Mouse (Mus musculus) heart, embryonic 15.5 days (tissue): ENCODE measurements around the gene Sall4. TPM values are rescaled to one million over a fixed set of nuclear protein-coding genes. Genes with fewer than 3 reads are reported as not detected.
A peak's percentile ranks its signal among the peaks of the same experiment; 100 is the strongest.

Experiments
- ATAC-seq: fragments of 200-750 bp; cut with Nextera tagmentation; replicated peaks from 2 replicates; pipeline ENCODE4 v1.8.0; 2017; ENCODE audit warnings: low read depth, moderate TSS enrichment; ENCODE audit not compliant: insufficient number of reproducible peaks, insufficient read depth, low FRiP score
- H3K27ac ChIP-seq: fragments of 300-500 bp; sonication (generic); 2 replicates; pipeline ENCODE4 v1.5.1; 2015; ENCODE audit warnings: mild to moderate bottlenecking, inconsistent platforms
- H3K27me3 ChIP-seq: fragments of 300-500 bp; sonication (generic); 2 replicates; pipeline ENCODE4 v1.6.1; 2015; ENCODE audit warnings: inconsistent platforms
- H3K36me3 ChIP-seq: fragments of 300-500 bp; sonication (generic); 2 replicates; pipeline ENCODE4 v1.6.1; 2015; ENCODE audit warnings: mild to moderate bottlenecking, inconsistent platforms
- H3K4me1 ChIP-seq: fragments of 300-500 bp; sonication (generic); replicated peaks from 2 replicates; pipeline ENCODE4 v1.6.1; 2015; ENCODE audit warnings: inconsistent platforms
- H3K4me2 ChIP-seq: fragments of 300-500 bp; sonication (generic); 2 replicates; pipeline ENCODE4 v1.6.1; 2015; ENCODE audit warnings: inconsistent platforms, mild to moderate bottlenecking, moderate library complexity
- H3K4me3 ChIP-seq: fragments of 300-500 bp; sonication (generic); 2 replicates; pipeline ENCODE4 v1.5.1; 2015; ENCODE audit warnings: mild to moderate bottlenecking, inconsistent platforms
- H3K9ac ChIP-seq: fragments of 300-500 bp; sonication (generic); 2 replicates; pipeline ENCODE4 v1.6.1; 2015; ENCODE audit warnings: mild to moderate bottlenecking, inconsistent platforms
- H3K9me3 ChIP-seq: fragments of 300-500 bp; sonication (generic); replicated peaks from 2 replicates; pipeline ENCODE4 v1.6.1; 2016; ENCODE audit warnings: inconsistent platforms
- WGBS: fragments of 180-500 bp; shearing (Covaris S2); methylation state at CpG from one replicate; pipeline ENCODE4 v1.1.7; 2015; ENCODE audit warnings: mixed read lengths; 5-methylcytosine and 5-hydroxymethylcytosine counted together
- polyA plus RNA-seq: library from polyadenylated mRNA; unstranded; fragments of >200 nt; fragmentation: Nextera tagmentation; extraction: Ambion mirVana; gene quantifications from 2 replicates; pipeline ENCODE4 v1.2.1, GENCODE M21; 2015

Sall4 gene
- polyA plus RNA-seq, 1 experiment from 2014 or later, result 0.87 TPM

GRCm38 (mm10) chr2:168721313-168721712 lies 46.4 kb downstream of the Sall4 start:
- H3K27ac ChIP-seq, result no peak overlapping the region
- H3K9me3 ChIP-seq, result no peaks in the 10 kb centered on the region
- no peak overlapping the region for H3K4me3 ChIP-seq
- no peak overlapping the region for H3K9ac ChIP-seq
- H3K4me1 ChIP-seq, result peaks cover 4% of the 10 kb centered on the region; the same call in 1 of the 2 replicates
- H3K4me2 ChIP-seq, result no peak overlapping the region
- WGBS, result 81% methylated on average over 14 of the region's 14 CpGs
- H3K27me3 ChIP-seq, result no peaks in the 10 kb centered on the region
- no peaks in the 10 kb centered on the region for H3K36me3 ChIP-seq
- ATAC-seq, result no peak

GRCm38 (mm10) chr2:168719742-168720141 lies 48.0 kb downstream of the Sall4 start:
- WGBS, result 65% methylated on average over 4 of the region's 4 CpGs
- no peak overlapping the region for H3K4me2 ChIP-seq
- no peaks in the 10 kb centered on the region for H3K4me1 ChIP-seq
- no peak for ATAC-seq
- no peaks in the 10 kb centered on the region for H3K9me3 ChIP-seq
- H3K27ac ChIP-seq, result no peak overlapping the region
- H3K4me3 ChIP-seq, result no peak overlapping the region
- no peak overlapping the region for H3K9ac ChIP-seq
- H3K36me3 ChIP-seq, result no peaks in the 10 kb centered on the region
- no peaks in the 10 kb centered on the region for H3K27me3 ChIP-seq

GRCm38 (mm10) chr2:168718735-168719134 lies 49.0 kb downstream of the Sall4 start:
- Histone ChIP-seq H3K9me3 (no peaks in the 10 kb centered on the region), H3K4me1 (no peaks in the 10 kb centered on the region), H3K27me3 (no peaks in the 10 kb centered on the region), H3K27ac (no peak overlapping the region), H3K4me3 (no peak overlapping the region), H3K9ac (no peak overlapping the region), H3K36me3 (no peaks in the 10 kb centered on the region), H3K4me2 (no peak overlapping the region)
- 70% methylated on average over 10 of the region's 10 CpGs for WGBS
- ATAC-seq, result no peak

DNA sequence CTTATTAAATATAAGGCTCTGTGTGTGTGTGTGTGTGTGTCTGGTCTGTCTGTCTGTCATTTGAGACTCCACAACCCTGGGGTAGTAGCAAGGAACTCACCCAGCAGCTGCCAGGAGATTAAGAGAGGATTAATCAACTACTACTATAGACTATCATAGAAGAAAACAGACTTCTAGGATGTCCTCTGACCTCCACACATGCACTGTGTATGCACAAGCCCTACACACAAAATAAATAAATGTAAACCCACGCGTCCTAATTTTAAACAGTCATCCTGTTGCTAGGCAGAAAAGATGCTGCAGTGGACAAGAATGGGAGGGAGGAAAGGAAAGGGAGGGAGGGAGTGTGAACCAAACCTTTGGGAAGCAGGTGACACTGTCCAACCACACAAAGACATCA lies 49.5 kb downstream of the Sall4 start:
- Histone ChIP-seq H3K27me3 (no peaks in the 10 kb centered on the region), H3K4me3 (no peak overlapping the region), H3K9me3 (no peaks in the 10 kb centered on the region), H3K27ac (no peak overlapping the region), H3K36me3 (no peaks in the 10 kb centered on the region), H3K4me1 (no peaks in the 10 kb centered on the region), H3K9ac (no peak overlapping the region), H3K4me2 (no peak overlapping the region)
- ATAC-seq, result no peak
- WGBS, result 81% methylated on average over 2 of the region's 2 CpGs

GRCm38 (mm10) chr2:168712199-168713176 lies 55.3 kb downstream of the Sall4 start:
- H3K27me3 ChIP-seq, result no peaks in the 10 kb centered on the region
- no peaks in the 10 kb centered on the region for H3K9me3 ChIP-seq
- no peaks in the 10 kb centered on the region for H3K36me3 ChIP-seq
- WGBS, result 50% methylated on average over 20 of the region's 20 CpGs
- no peak for ATAC-seq
- H3K4me2 ChIP-seq, result peak overlapping the region; percentile 51
- 0 out of 2 replicates have a peak overlapping the region, but pooled peaks have one; percentile 26 for H3K9ac ChIP-seq
- H3K27ac ChIP-seq, result peak overlapping the region; percentile 40; the same call in 1 of the 2 replicates
- peak overlapping the region; percentile 23; the same call in 1 of the 2 replicates for H3K4me3 ChIP-seq
- H3K4me1 ChIP-seq, result peaks cover 12% of the 10 kb centered on the region

- H3K9me3 ChIP-seq, result no peaks in the 10 kb centered on the region
- no peak overlapping the region for H3K4me2 ChIP-seq
- no peak for ATAC-seq
- no peaks in the 10 kb centered on the region for H3K27me3 ChIP-seq
- H3K4me1 ChIP-seq, result peaks cover 12% of the 10 kb centered on the region
- WGBS, result 72% methylated on average over 3 of the region's 3 CpGs
- no peak overlapping the region for H3K27ac ChIP-seq
- no peak overlapping the region for H3K4me3 ChIP-seq
- peaks cover 2% of the 10 kb centered on the region; the same call in 1 of the 2 replicates for H3K36me3 ChIP-seq
- H3K9ac ChIP-seq, result no peak overlapping the region
Observed at GRCm38 (mm10) chr2:168710979-168711378, 56.8 kb downstream of the Sall4 start.

GRCm38 (mm10) chr2:168707766-168708165 lies 60.0 kb downstream of the Sall4 start:
- Histone ChIP-seq H3K9ac (no peak overlapping the region), H3K4me3 (no peak overlapping the region), H3K9me3 (no peaks in the 10 kb centered on the region), H3K27me3 (no peaks in the 10 kb centered on the region), H3K36me3 (peaks cover 5% of the 10 kb centered on the region; the same call in 1 of the 2 replicates), H3K27ac (no peak overlapping the region), H3K4me2 (no peak overlapping the region), H3K4me1 (peaks cover 8% of the 10 kb centered on the region)
- no peak for ATAC-seq
- WGBS, result 34% methylated on average over 9 of the region's 9 CpGs

GRCm38 (mm10) chr2:168702266-168702665 lies 65.5 kb downstream of the Sall4 start:
- Histone ChIP-seq H3K4me2 (no peak overlapping the region), H3K9ac (no peak overlapping the region), H3K9me3 (no peaks in the 10 kb centered on the region), H3K4me3 (no peak overlapping the region), H3K36me3 (peaks cover 5% of the 10 kb centered on the region; the same call in 1 of the 2 replicates), H3K4me1 (no peaks in the 10 kb centered on the region), H3K27me3 (no peaks in the 10 kb centered on the region), H3K27ac (no peak overlapping the region)
- WGBS, result 50% methylated on average over 13 of the region's 13 CpGs
- no peak for ATAC-seq

Other genes with a start within 250 kb of the Sall4 start
- 9.7 and 10.5 TPM in 2 replicates for gene Nfatc2, start 166.3 kb downstream of the Sall4 start, polyA plus RNA-seq
- 13.8 and 20.1 TPM in 2 replicates for gene Atp9a, start 25.5 kb downstream of the Sall4 start, polyA plus RNA-seq
- gene Zfp64, start 187.6 kb upstream of the Sall4 start, polyA plus RNA-seq, result 13.2 and 17.5 TPM in 2 replicates